Mouse (Mus musculus) heart, embryonic 12.5 days (tissue): ENCODE results near the gene Snn. TPM values are rescaled to one million over a fixed set of nuclear protein-coding genes. Genes with fewer than 3 reads are reported as not detected.

Experiments used
- ATAC-seq: fragments of 200-750 bp; cut with Nextera tagmentation; 2 replicates; pipeline ENCODE4 v1.8.0; 2017; ENCODE audit warnings: moderate TSS enrichment, moderate library complexity; ENCODE audit not compliant: insufficient number of reproducible peaks, low FRiP score
- H3K27ac ChIP-seq: fragments of 300-500 bp; sonication (generic); 2 replicates; pipeline ENCODE4 v1.5.1; 2016; ENCODE audit warnings: mild to moderate bottlenecking, moderate library complexity; ENCODE audit not compliant: poor library complexity, severe bottlenecking
- H3K27me3 ChIP-seq: fragments of 300-500 bp; sonication (generic); replicated peaks from 2 replicates; pipeline ENCODE4 v1.6.1; 2016; ENCODE audit warnings: mild to moderate bottlenecking, moderate library complexity
- H3K36me3 ChIP-seq: fragments of 300-500 bp; sonication (generic); 2 replicates; pipeline ENCODE4 v1.6.1; 2016; ENCODE audit warnings: mild to moderate bottlenecking, moderate library complexity
- H3K4me1 ChIP-seq: fragments of 300-500 bp; sonication (generic); replicated peaks from 2 replicates; pipeline ENCODE4 v1.6.1; 2016; ENCODE audit warnings: mild to moderate bottlenecking
- H3K4me2 ChIP-seq: fragments of 300-500 bp; sonication (generic); 2 replicates; pipeline ENCODE4 v1.6.1; 2016; ENCODE audit warnings: mild to moderate bottlenecking, moderate library complexity
- H3K4me3 ChIP-seq: fragments of 300-500 bp; sonication (generic); 2 replicates; pipeline ENCODE4 v1.5.1; 2016; ENCODE audit warnings: mild to moderate bottlenecking
- H3K9ac ChIP-seq: fragments of 300-500 bp; sonication (generic); 2 replicates; pipeline ENCODE4 v1.6.1; 2016; ENCODE audit warnings: mild to moderate bottlenecking, moderate library complexity
- H3K9me3 ChIP-seq: fragments of 300-500 bp; sonication (generic); replicated peaks from 2 replicates; pipeline ENCODE4 v1.6.1; 2016; ENCODE audit warnings: mild to moderate bottlenecking, moderate library complexity
- WGBS: fragments of 180-500 bp; shearing (Covaris S2); methylation state at CpG from one replicate; pipeline ENCODE4 v1.1.7; 2016; 5-methylcytosine and 5-hydroxymethylcytosine counted together
- polyA plus RNA-seq: library from polyadenylated mRNA; unstranded; fragments of >200 nt; fragmentation: Nextera tagmentation; extraction: Ambion mirVana; gene quantifications from 2 replicates; pipeline ENCODE4 v1.2.1, GENCODE M21; 2016

Snn gene
- polyA plus RNA-seq, 1 experiment from 2014 or later: 38.7 TPM

DNA sequence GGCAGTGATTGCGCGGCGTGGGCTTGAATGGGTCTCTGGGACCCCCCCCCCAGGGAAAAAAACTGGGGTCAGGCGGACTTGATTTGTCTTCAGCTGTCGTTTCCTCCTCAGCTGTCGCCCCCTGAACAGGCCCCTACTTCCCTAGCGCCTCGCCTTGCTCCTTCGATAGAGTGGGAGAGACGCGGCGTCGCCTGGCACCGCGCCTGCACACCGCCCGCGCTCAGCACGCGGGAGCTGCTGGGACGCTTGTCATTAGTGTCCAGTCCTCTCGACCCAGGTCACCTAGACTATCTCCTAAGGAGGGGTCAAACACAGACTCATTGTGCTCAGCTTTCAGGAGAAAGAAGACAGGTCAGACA is 6.1 kb downstream of the Snn start:
- peaks cover 79% of the 10 kb centered on the region for H3K4me1 ChIP-seq
- ATAC-seq: no peak

DNA sequence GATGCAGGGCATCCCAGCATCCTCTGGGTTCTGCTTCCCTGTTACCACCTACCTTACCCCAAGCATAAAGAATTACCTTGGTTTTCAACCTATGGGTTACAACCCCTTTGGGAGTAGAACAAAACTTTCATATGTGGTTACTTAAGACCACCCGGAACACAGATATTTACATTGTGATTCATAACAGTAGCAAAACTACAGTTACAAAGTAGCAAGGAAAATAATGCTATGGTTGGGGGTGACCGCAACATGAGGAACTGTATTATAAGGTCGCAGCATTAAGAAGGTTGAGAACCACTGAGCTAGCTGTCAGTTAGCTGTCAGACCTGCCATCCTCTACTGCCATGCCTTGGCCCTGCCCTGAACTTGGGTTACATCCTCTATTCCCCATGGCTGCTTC is 7.9 kb downstream of the Snn start:
- H3K4me3 ChIP-seq: no peak overlapping the region
- 89% methylated on average over 3 of the region's 3 CpGs for WGBS
- no peaks in the 10 kb centered on the region for H3K27me3 ChIP-seq
- no peak overlapping the region for H3K9ac ChIP-seq
- no peak overlapping the region; the same call in 1 of the 2 replicates for H3K27ac ChIP-seq
- ATAC-seq: no peak
- H3K9me3 ChIP-seq: no peaks in the 10 kb centered on the region
- peaks cover 28% of the 10 kb centered on the region for H3K36me3 ChIP-seq
- peak overlapping the region; percentile 75 for H3K4me2 ChIP-seq
- peaks cover 78% of the 10 kb centered on the region for H3K4me1 ChIP-seq

More for the DNA sequence above, 6.1 kb downstream of the Snn start:
- Histone ChIP-seq H3K9ac (peak overlapping the region; percentile 87), H3K4me2 (peak overlapping the region; percentile 75), H3K27ac (peak overlapping the region; percentile 89), H3K4me3 (peak overlapping the region; percentile 69), H3K9me3 (no peaks in the 10 kb centered on the region), H3K27me3 (no peaks in the 10 kb centered on the region), H3K36me3 (peaks cover 10% of the 10 kb centered on the region; the same call in 1 of the 2 replicates)
- under 1% methylated on average over 22 of the region's 22 CpGs for WGBS

DNA sequence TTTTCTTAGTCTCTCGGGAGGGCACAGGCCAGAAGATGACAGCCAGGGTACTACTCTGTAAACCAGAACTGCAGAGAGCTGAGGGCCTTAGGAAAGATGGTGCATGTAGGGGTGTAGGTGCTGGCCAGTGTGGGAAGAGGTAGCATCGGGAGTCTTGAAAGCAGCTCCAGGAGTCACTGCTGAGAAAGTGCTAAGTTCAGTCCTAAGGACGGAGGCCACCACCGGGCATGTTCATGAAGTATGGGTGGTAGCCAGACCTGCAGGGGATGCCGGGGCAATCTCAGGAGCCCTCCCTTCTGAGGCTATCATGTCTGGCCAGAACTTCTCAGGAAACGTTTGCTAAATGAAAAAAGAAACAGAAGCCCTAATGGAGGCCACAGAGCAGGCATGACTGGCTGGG is 8.5 kb downstream of the Snn start:
- Histone ChIP-seq H3K4me3 (peak overlapping the region; percentile 6), H3K36me3 (peaks cover 34% of the 10 kb centered on the region), H3K4me1 (peaks cover 72% of the 10 kb centered on the region), H3K4me2 (peak overlapping the region; percentile 75), H3K27ac (peak overlapping the region; percentile 59), H3K27me3 (no peaks in the 10 kb centered on the region), H3K9me3 (no peaks in the 10 kb centered on the region), H3K9ac (no peak overlapping the region)
- 55% methylated on average over 6 of the region's 6 CpGs for WGBS
- ATAC-seq: no peak

- Histone ChIP-seq H3K4me2 (peak overlapping the region; percentile 75), H3K9me3 (no peaks in the 10 kb centered on the region), H3K9ac (no peak overlapping the region), H3K4me3 (no peak overlapping the region), H3K4me1 (peaks cover 66% of the 10 kb centered on the region), H3K27ac (peak overlapping the region; percentile 59), H3K36me3 (peaks cover 40% of the 10 kb centered on the region), H3K27me3 (no peaks in the 10 kb centered on the region)
- WGBS: 73% methylated on average over 7 of the region's 7 CpGs
- ATAC-seq: no peak
These were observed 9.1 kb downstream of the Snn start for GRCm38 (mm10) chr16:11069710-11070420.

GRCm38 (mm10) chr16:11071176-11071575 is 10.4 kb downstream of the Snn start:
- Histone ChIP-seq H3K9me3 (no peaks in the 10 kb centered on the region), H3K9ac (no peak overlapping the region), H3K27me3 (no peaks in the 10 kb centered on the region), H3K36me3 (peaks cover 53% of the 10 kb centered on the region), H3K4me2 (no peak overlapping the region), H3K4me1 (peaks cover 55% of the 10 kb centered on the region), H3K4me3 (no peak overlapping the region), H3K27ac (no peak overlapping the region)
- 82% methylated on average over 5 of the region's 5 CpGs for whole genome bisulfite sequencing
- no peak for ATAC-seq

- Histone ChIP-seq H3K27ac (no peak overlapping the region), H3K4me3 (no peak overlapping the region), H3K4me1 (peaks cover 55% of the 10 kb centered on the region), H3K36me3 (peaks cover 61% of the 10 kb centered on the region), H3K9me3 (no peaks in the 10 kb centered on the region), H3K4me2 (no peak overlapping the region), H3K9ac (no peak overlapping the region), H3K27me3 (no peaks in the 10 kb centered on the region)
- ATAC-seq: no peak
- 87% methylated on average over 4 of the region's 4 CpGs for WGBS
These were observed 11.1 kb downstream of the Snn start for GRCm38 (mm10) chr16:11071887-11072286.

GRCm38 (mm10) chr16:11072454-11072853 is 11.7 kb downstream of the Snn start:
- Histone ChIP-seq H3K4me2 (no peak overlapping the region), H3K27me3 (no peaks in the 10 kb centered on the region), H3K9ac (no peak overlapping the region), H3K27ac (no peak overlapping the region), H3K4me1 (peaks cover 55% of the 10 kb centered on the region), H3K36me3 (peaks cover 64% of the 10 kb centered on the region), H3K9me3 (no peaks in the 10 kb centered on the region), H3K4me3 (no peak overlapping the region)
- 75% methylated on average over 8 of the region's 8 CpGs for WGBS
- ATAC-seq: no peak

DNA sequence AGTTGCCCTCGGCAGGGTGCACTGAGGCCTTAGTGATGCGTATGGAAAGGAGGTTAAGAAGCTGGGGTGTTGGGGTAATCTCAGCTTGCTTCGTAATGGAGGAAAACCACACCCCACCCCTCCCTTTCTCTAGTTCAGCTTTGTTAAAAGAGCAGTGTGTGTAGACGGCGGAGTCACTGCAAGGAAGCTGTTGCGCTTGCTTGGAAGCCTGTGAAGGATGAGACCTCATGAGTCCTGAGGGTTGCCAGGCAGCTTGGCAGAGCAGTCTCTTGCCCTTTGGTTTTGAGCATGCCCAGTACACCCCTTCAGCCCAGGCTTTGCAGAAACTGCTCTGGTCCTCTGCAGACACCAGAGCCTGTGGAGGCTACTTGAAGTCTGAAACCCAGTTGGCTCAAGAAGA is 12.3 kb downstream of the Snn start:
- H3K4me3 ChIP-seq: no peak overlapping the region
- peaks cover 54% of the 10 kb centered on the region for H3K4me1 ChIP-seq
- H3K9ac ChIP-seq: no peak overlapping the region
- no peak for ATAC-seq
- H3K27me3 ChIP-seq: no peaks in the 10 kb centered on the region
- peaks cover 70% of the 10 kb centered on the region for H3K36me3 ChIP-seq
- WGBS: 79% methylated on average over 6 of the region's 6 CpGs
- H3K9me3 ChIP-seq: no peaks in the 10 kb centered on the region
- H3K4me2 ChIP-seq: no peak overlapping the region
- no peak overlapping the region for H3K27ac ChIP-seq

DNA sequence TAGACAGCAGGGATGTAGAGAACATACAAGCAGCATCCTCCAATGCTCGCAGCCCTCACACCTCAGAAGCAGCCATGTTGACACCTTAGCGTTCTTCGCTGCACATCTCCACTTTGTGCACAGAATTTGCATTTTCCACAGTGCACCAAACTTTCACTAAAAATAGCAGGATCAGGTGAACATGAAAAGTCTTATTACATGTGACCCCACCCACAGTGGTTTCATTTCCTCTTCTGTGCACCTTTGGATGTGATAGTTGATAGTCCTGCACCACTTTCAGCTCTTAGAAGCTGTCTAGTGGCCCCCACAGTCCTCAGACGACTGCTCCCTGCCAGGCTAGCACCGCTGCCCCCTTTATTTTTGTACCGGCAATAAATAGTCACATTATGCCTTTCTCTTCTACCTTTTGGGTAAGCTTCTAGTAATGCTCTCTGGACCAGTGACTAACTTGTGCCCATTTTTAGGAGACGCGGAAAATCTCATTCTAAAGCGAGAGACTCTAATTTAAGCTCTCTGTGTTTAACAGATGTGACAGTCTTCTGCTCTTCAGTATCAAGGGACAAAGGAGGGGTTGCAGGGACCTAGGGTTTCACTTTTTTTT is 17.0 kb downstream of the Snn start:
- 87% methylated on average over 9 of the region's 9 CpGs for WGBS
- Histone ChIP-seq H3K36me3 (peaks cover 96% of the 10 kb centered on the region), H3K4me3 (no peak overlapping the region), H3K9me3 (no peaks in the 10 kb centered on the region), H3K9ac (no peak overlapping the region), H3K4me1 (peaks cover 18% of the 10 kb centered on the region), H3K27me3 (no peaks in the 10 kb centered on the region), H3K4me2 (no peak overlapping the region), H3K27ac (no peak overlapping the region)
- ATAC-seq: no peak

DNA sequence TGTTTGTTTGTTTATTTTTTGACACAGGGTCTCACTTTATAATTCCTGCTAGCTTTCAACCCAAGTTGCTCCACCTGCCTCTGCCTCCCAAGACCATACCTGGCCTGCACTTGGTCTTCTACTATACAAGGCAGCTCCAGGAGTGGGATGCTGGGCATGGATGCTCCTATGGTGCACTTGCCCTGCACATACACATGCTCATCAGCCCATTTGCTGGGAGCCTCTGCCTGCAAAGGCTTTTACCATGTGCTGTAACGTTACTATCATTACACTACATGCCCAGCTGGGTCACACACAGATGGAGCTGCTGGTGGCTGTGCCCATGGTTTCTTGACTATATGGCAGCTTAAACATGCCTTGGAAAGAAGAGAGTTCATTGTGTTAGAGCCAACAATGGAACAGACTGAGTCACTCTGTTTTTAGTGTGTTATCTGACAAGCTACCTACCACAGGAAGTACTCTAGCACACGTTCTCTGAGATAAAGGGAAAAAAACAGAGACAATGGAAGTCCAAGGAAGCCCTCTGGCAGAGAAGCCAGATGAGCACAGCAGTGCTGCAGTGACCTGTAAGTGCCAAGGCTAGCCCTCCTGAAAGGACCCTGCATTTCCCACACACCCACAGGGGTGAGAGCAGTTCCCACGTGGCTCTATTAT is 17.6 kb downstream of the Snn start:
- 42% methylated on average over 3 of the region's 3 CpGs for WGBS
- no peak overlapping the region for H3K9ac ChIP-seq
- H3K27ac ChIP-seq: 0 out of 2 replicates have a peak overlapping the region, but pooled peaks have one; percentile 43
- no peaks in the 10 kb centered on the region for H3K9me3 ChIP-seq
- no peaks in the 10 kb centered on the region for H3K27me3 ChIP-seq
- ATAC-seq: no peak; the same call in 1 of the 2 replicates
- peaks cover 96% of the 10 kb centered on the region for H3K36me3 ChIP-seq
- no peak overlapping the region for H3K4me3 ChIP-seq
- no peak overlapping the region for H3K4me2 ChIP-seq
- H3K4me1 ChIP-seq: peaks cover 12% of the 10 kb centered on the region

DNA sequence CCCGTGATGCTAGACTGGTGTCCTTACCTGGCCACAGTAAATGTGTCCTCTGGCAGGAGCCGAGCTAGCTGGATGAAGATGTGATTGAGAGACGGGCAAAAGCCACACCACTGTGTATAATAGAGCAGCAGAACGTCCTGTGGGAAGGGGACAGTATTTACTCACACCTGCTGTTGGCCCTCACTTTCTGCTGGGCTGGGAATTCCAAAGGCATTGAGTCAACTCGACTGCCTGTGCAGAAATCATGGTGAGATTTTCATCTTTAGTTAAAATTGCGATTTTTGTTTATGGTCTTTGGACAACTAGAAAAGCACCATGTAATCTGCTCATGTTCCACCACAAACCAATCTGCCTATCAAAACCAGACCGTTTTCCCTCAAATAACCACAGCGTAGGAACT is 23.4 kb downstream of the Snn start:
- Histone ChIP-seq H3K36me3 (peaks cover 92% of the 10 kb centered on the region), H3K4me3 (no peak overlapping the region), H3K4me1 (no peaks in the 10 kb centered on the region), H3K27me3 (no peaks in the 10 kb centered on the region), H3K9me3 (no peaks in the 10 kb centered on the region), H3K9ac (no peak overlapping the region), H3K4me2 (no peak overlapping the region), H3K27ac (no peak overlapping the region)
- no peak for ATAC-seq
- WGBS: 90% methylated on average over 8 of the region's 8 CpGs
